Mouse (Mus musculus) heart, embryonic 13.5 days (tissue): ENCODE results near the gene Arf3. TPM values are rescaled to one million over a fixed set of nuclear protein-coding genes. Genes with fewer than 3 reads are reported as not detected.

Experiments
- ATAC-seq: fragments of 200-750 bp; cut with Nextera tagmentation; 2 replicates; pipeline ENCODE4 v1.8.0; 2017; ENCODE audit warnings: moderate TSS enrichment; ENCODE audit not compliant: insufficient number of reproducible peaks, low FRiP score, low TSS enrichment; ENCODE audit errors: extremely low read depth
- H3K27ac ChIP-seq: fragments of 300-500 bp; sonication (generic); replicated peaks from 2 replicates; pipeline ENCODE4 v1.5.1; 2015; ENCODE audit warnings: moderate library complexity, mild to moderate bottlenecking, inconsistent platforms
- H3K27me3 ChIP-seq: fragments of 300-500 bp; sonication (generic); replicated peaks from 2 replicates; pipeline ENCODE4 v1.6.1; 2015; ENCODE audit warnings: mild to moderate bottlenecking, inconsistent platforms
- H3K36me3 ChIP-seq: fragments of 300-500 bp; sonication (generic); 2 replicates; pipeline ENCODE4 v1.6.1; 2015; ENCODE audit warnings: mild to moderate bottlenecking, inconsistent platforms
- H3K4me1 ChIP-seq: fragments of 300-500 bp; sonication (generic); 2 replicates; pipeline ENCODE4 v1.6.1; 2015; ENCODE audit warnings: inconsistent platforms
- H3K4me2 ChIP-seq: fragments of 300-500 bp; sonication (generic); 2 replicates; pipeline ENCODE4 v1.6.1; 2015; ENCODE audit warnings: inconsistent platforms, mild to moderate bottlenecking, moderate library complexity
- H3K4me3 ChIP-seq: fragments of 300-500 bp; sonication (generic); 2 replicates; pipeline ENCODE4 v1.5.1; 2015; ENCODE audit warnings: moderate library complexity, mild to moderate bottlenecking, inconsistent platforms
- H3K9ac ChIP-seq: fragments of 300-500 bp; sonication (generic); 2 replicates; pipeline ENCODE4 v1.6.1; 2015; ENCODE audit warnings: inconsistent platforms, mild to moderate bottlenecking, moderate library complexity
- H3K9me3 ChIP-seq: fragments of 300-500 bp; sonication (generic); 2 replicates; pipeline ENCODE4 v1.6.1; 2016; ENCODE audit warnings: inconsistent platforms
- WGBS: fragments of 180-500 bp; shearing (Covaris S2); methylation state at CpG from one replicate; pipeline ENCODE4 v1.1.7; 2015; ENCODE audit warnings: mixed read lengths; 5-methylcytosine and 5-hydroxymethylcytosine counted together
- polyA plus RNA-seq: library from polyadenylated mRNA; unstranded; fragments of >200 nt; fragmentation: Nextera tagmentation; extraction: Ambion mirVana; gene quantifications from 2 replicates; pipeline ENCODE4 v1.2.1, GENCODE M21; 2015

The Arf3 gene
- polyA plus RNA-seq, 1 experiment from 2014 or later: 31.2 TPM

GRCm38 (mm10) chr15:98714230-98714652 is 48.8 kb downstream of the Arf3 start:
- H3K27ac ChIP-seq: no peak overlapping the region; the same call in 1 of the 2 replicates
- H3K4me1 ChIP-seq: peaks cover 6% of the 10 kb centered on the region
- H3K4me2 ChIP-seq: no peak overlapping the region
- no peak for ATAC-seq
- peaks cover 15% of the 10 kb centered on the region for H3K27me3 ChIP-seq
- H3K4me3 ChIP-seq: no peak overlapping the region
- no peaks in the 10 kb centered on the region for H3K36me3 ChIP-seq
- no peaks in the 10 kb centered on the region for H3K9me3 ChIP-seq
- WGBS: 49% methylated on average over 5 of the region's 5 CpGs
- H3K9ac ChIP-seq: no peak overlapping the region

DNA sequence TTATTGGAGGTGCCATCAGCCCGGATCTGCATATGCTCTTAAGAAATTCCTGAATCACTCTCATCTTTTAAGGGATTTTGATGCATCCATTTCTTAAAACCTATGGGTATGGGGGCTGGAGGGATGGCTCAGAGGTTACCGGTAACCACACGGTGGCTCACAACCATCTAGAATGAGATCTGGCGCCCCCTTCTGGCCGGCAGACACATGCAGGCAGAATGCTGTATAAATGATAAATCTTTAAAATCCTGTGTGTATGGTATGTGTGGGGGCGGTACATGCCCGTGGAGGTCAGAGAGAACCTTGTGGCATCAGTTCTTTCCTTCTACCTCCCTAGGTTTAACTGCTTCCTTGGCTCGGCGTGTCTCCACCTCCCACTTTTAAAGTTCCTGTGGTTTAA is 52.6 kb downstream of the Arf3 start:
- peaks cover 10% of the 10 kb centered on the region for H3K4me1 ChIP-seq
- no peak overlapping the region for H3K27ac ChIP-seq
- H3K27me3 ChIP-seq: peaks cover 17% of the 10 kb centered on the region
- H3K9ac ChIP-seq: no peak overlapping the region
- no peaks in the 10 kb centered on the region for H3K36me3 ChIP-seq
- no peak for ATAC-seq
- H3K9me3 ChIP-seq: no peaks in the 10 kb centered on the region
- H3K4me2 ChIP-seq: no peak overlapping the region
- H3K4me3 ChIP-seq: no peak overlapping the region
- WGBS: 13% methylated on average over 9 of the region's 9 CpGs

- Histone ChIP-seq H3K4me2 (peak within 1 kb of the TSS; percentile 65), H3K9ac (peak within 1 kb of the TSS; percentile 37), H3K27ac (no peak within 1 kb of the TSS), H3K4me1 (0 out of 2 replicates have a peak, but pooled peaks cover 3% of the 10 kb centered on the region), H3K36me3 (no peaks in the 10 kb centered on the region), H3K4me3 (peak within 1 kb of the TSS; percentile 43), H3K9me3 (no peaks in the 10 kb centered on the region), H3K27me3 (peaks cover 39% of the 10 kb centered on the region)
- WGBS: 18% methylated on average over 16 of the region's 16 CpGs
- ATAC-seq: no peak
These were observed 55.1 kb downstream of the Arf3 start, which contains the start of gene Ccdc65 for GRCm38 (mm10) chr15:98707766-98708372. Gene Ccdc65, plus strand, starts transcription at chr15:98708207.

GRCm38 (mm10) chr15:98704312-98704711 is 58.7 kb downstream of the Arf3 start:
- Histone ChIP-seq H3K4me2 (no peak overlapping the region), H3K9ac (no peak overlapping the region), H3K4me3 (no peak overlapping the region), H3K27ac (no peak overlapping the region), H3K4me1 (peaks cover 8% of the 10 kb centered on the region; the same call in 1 of the 2 replicates), H3K9me3 (no peaks in the 10 kb centered on the region), H3K36me3 (no peaks in the 10 kb centered on the region), H3K27me3 (peaks cover 72% of the 10 kb centered on the region)
- ATAC-seq: no peak
- 52% methylated on average over 9 of the region's 9 CpGs for WGBS

GRCm38 (mm10) chr15:98699190-98700105 is 63.6 kb downstream of the Arf3 start:
- peaks cover 47% of the 10 kb centered on the region for H3K27me3 ChIP-seq
- no peaks in the 10 kb centered on the region for H3K9me3 ChIP-seq
- H3K4me2 ChIP-seq: peak overlapping the region; percentile 71
- WGBS: 5% methylated on average over 40 of the region's 40 CpGs
- peak; percentile 59; the same call in 1 of the 2 replicates for ATAC-seq
- H3K36me3 ChIP-seq: no peaks in the 10 kb centered on the region
- peak overlapping the region; percentile 45 for H3K4me3 ChIP-seq
- peaks cover 7% of the 10 kb centered on the region; the same call in 1 of the 2 replicates for H3K4me1 ChIP-seq
- H3K27ac ChIP-seq: no peak overlapping the region
- peak overlapping the region; percentile 73 for H3K9ac ChIP-seq

DNA sequence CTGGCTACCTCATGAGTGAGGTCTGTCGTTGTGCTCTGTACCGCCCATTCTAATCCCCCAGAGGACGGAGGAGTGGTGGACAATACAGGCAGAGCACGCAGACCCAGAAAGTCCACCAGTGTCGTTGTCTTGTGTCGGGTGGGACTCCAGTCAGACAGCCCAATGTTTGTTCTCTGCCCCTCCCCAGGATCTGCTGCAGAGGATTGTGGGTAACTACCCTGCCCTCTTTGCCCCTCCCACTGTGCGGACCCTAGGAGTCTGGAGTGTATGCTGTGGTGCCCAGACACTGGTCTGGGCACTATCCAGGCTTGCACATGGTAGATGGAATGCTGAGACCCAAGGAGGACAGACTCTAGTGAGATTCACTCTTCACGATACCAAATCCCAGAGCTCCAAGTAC is 66.8 kb downstream of the Arf3 start:
- Histone ChIP-seq H3K9me3 (no peaks in the 10 kb centered on the region), H3K27me3 (peaks cover 18% of the 10 kb centered on the region), H3K36me3 (no peaks in the 10 kb centered on the region), H3K4me3 (no peak overlapping the region), H3K9ac (no peak overlapping the region), H3K4me2 (no peak overlapping the region), H3K27ac (no peak overlapping the region), H3K4me1 (peaks cover 29% of the 10 kb centered on the region)
- 46% methylated on average over 8 of the region's 8 CpGs for WGBS
- no peak for ATAC-seq

- H3K9ac ChIP-seq: no peak overlapping the region
- no peak for ATAC-seq
- H3K4me1 ChIP-seq: peaks cover 34% of the 10 kb centered on the region
- H3K27ac ChIP-seq: no peak overlapping the region
- no peak overlapping the region for H3K4me2 ChIP-seq
- 49% methylated on average over 9 of the region's 9 CpGs for WGBS
- no peak overlapping the region for H3K4me3 ChIP-seq
- peaks cover 13% of the 10 kb centered on the region for H3K27me3 ChIP-seq
- H3K36me3 ChIP-seq: no peaks in the 10 kb centered on the region
- no peaks in the 10 kb centered on the region for H3K9me3 ChIP-seq
These were observed 67.3 kb downstream of the Arf3 start for GRCm38 (mm10) chr15:98695726-98696125.

GRCm38 (mm10) chr15:98692171-98692715 is 70.8 kb downstream of the Arf3 start:
- 8% methylated on average over 11 of the region's 11 CpGs for WGBS
- H3K4me1 ChIP-seq: peaks cover 37% of the 10 kb centered on the region
- H3K4me2 ChIP-seq: peak overlapping the region; percentile 43
- no peaks in the 10 kb centered on the region for H3K9me3 ChIP-seq
- no peak overlapping the region for H3K4me3 ChIP-seq
- H3K27me3 ChIP-seq: no peaks in the 10 kb centered on the region
- peak overlapping the region; percentile 87 for H3K27ac ChIP-seq
- ATAC-seq: peak; percentile 40; the same call in 1 of the 2 replicates
- no peaks in the 10 kb centered on the region for H3K36me3 ChIP-seq
- H3K9ac ChIP-seq: no peak overlapping the region

GRCm38 (mm10) chr15:98691486-98692147 is 71.4 kb downstream of the Arf3 start:
- Histone ChIP-seq H3K36me3 (no peaks in the 10 kb centered on the region), H3K9ac (no peak overlapping the region), H3K4me1 (peaks cover 37% of the 10 kb centered on the region), H3K9me3 (no peaks in the 10 kb centered on the region), H3K4me3 (no peak overlapping the region), H3K4me2 (peak overlapping the region; percentile 43), H3K27me3 (no peaks in the 10 kb centered on the region), H3K27ac (peak overlapping the region; percentile 87)
- no peak for ATAC-seq
- WGBS: 53% methylated on average over 7 of the region's 7 CpGs

DNA sequence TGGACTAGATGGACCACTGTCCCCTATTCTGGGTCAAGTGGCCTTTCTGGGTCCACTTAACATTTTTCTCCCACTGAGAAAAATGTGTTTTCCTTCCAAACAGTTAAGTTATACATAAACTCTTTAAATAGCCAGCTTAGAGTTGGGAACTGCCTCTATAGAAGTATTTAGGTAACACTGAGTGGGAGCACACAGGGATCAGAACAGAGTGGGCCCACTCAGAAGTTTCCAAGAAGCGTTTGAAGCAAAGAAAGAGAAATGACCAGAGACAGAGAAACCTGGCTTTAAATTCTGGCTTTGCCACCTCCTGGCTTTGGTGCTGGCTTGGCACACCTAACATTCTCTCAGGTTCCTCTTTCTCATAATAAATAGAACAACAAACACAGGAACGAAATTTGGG is 73.3 kb downstream of the Arf3 start:
- Histone ChIP-seq H3K27me3 (no peaks in the 10 kb centered on the region), H3K9me3 (no peaks in the 10 kb centered on the region; the same call in 1 of the 2 replicates), H3K4me1 (peaks cover 37% of the 10 kb centered on the region), H3K4me2 (no peak overlapping the region), H3K9ac (no peak overlapping the region), H3K36me3 (no peaks in the 10 kb centered on the region), H3K27ac (no peak overlapping the region), H3K4me3 (no peak overlapping the region)
- no peak for ATAC-seq
- WGBS: 74% methylated on average over 2 of the region's 2 CpGs
